Mouse (Mus musculus): ENCODE measurements at regions not wholly inside any gene's neighbourhood (a gene's known extent, or its start where the extent isn't known, plus 50 kb on each side); places are given as distances from the start of the nearest gene placed in this dataset.
A peak's percentile ranks its signal among the peaks of the same experiment; 100 is the strongest.

GRCm38 (mm10) chr5:119398475-119398874, 272.0 kb upstream of the Tbx3 start:
- no peak for DNase-seq (ENCODE audit: low spot score)

GRCm38 (mm10) chr5:119400223-119400935, 270.1 kb upstream of the Tbx3 start:
- DNase-seq (ENCODE audit: low spot score) = no peak

GRCm38 (mm10) chr5:119401915-119402314, 268.6 kb upstream of the Tbx3 start:
- no peak for DNase-seq (ENCODE audit: low spot score)

- no peak for DNase-seq (ENCODE audit: low spot score)
These were observed 267.8 kb upstream of the Tbx3 start for GRCm38 (mm10) chr5:119402651-119403050.

GRCm38 (mm10) chr5:119410966-119411365, 259.5 kb upstream of the Tbx3 start:
- DNase-seq (ENCODE audit: low spot score) = no peak

- DNase-seq (ENCODE audit: low spot score) = no peak
These were observed 254.6 kb upstream of the Tbx3 start for GRCm38 (mm10) chr5:119415835-119416234.

- DNase-seq (ENCODE audit: low spot score) = no peak
These were observed 252.0 kb upstream of the Tbx3 start for GRCm38 (mm10) chr5:119418486-119418885.

- peak; percentile 32 for DNase-seq (ENCODE audit: low spot score)
These were observed 242.9 kb upstream of the Tbx3 start for GRCm38 (mm10) chr5:119427511-119428019.

GRCm38 (mm10) chr5:119431271-119431756, 239.2 kb upstream of the Tbx3 start:
- DNase-seq (ENCODE audit: low spot score) = no peak

GRCm38 (mm10) chr5:119434572-119434971, 235.9 kb upstream of the Tbx3 start:
- DNase-seq (ENCODE audit: low spot score) = no peak

- DNase-seq (ENCODE audit: low spot score) = no peak
These were observed 222.0 kb upstream of the Tbx3 start for GRCm38 (mm10) chr5:119448494-119448893.

GRCm38 (mm10) chr5:119449166-119449565, 221.3 kb upstream of the Tbx3 start:
- no peak for DNase-seq (ENCODE audit: low spot score)

GRCm38 (mm10) chr5:119459751-119460150, 210.7 kb upstream of the Tbx3 start:
- DNase-seq (ENCODE audit: low spot score) = no peak

- DNase-seq (ENCODE audit: low spot score) = no peak
These were observed 207.6 kb upstream of the Tbx3 start for GRCm38 (mm10) chr5:119462659-119463530.

GRCm38 (mm10) chr5:119464553-119464952, 205.9 kb upstream of the Tbx3 start:
- DNase-seq (ENCODE audit: low spot score) = no peak

- no peak for DNase-seq (ENCODE audit: low spot score)
These were observed 203.0 kb upstream of the Tbx3 start for GRCm38 (mm10) chr5:119467346-119468085.

- DNase-seq (ENCODE audit: low spot score) = no peak
These were observed 192.5 kb upstream of the Tbx3 start for GRCm38 (mm10) chr5:119477926-119478325.

- DNase-seq (ENCODE audit: low spot score) = no peak
These were observed 192.1 kb upstream of the Tbx3 start for GRCm38 (mm10) chr5:119478331-119478730.

GRCm38 (mm10) chr5:119480191-119481190, 190.0 kb upstream of the Tbx3 start:
- no peak for DNase-seq (ENCODE audit: low spot score)

- DNase-seq (ENCODE audit: low spot score) = no peak
These were observed 186.8 kb upstream of the Tbx3 start for GRCm38 (mm10) chr5:119483706-119484105.

- DNase-seq (ENCODE audit: low spot score) = no peak
These were observed 184.3 kb upstream of the Tbx3 start for GRCm38 (mm10) chr5:119486196-119486595.

Measured in testis, postnatal 14 days (tissue).